Mouse (Mus musculus) retina, embryonic 14.5 days (tissue): ENCODE data around the gene March2.

Experiments
- DNase-seq: peaks from one replicate; pipeline ENCODE4 v3.0.0-alpha.2; 2015; ENCODE audit warnings: low spot score

Gene March2

GRCm38 (mm10) chr17:33637038-33637437 lies 81.4 kb downstream of the March2 start:
- DNase-seq, result no peak
